Mouse (Mus musculus): Measurements from ENCODE around the gene Tmem40. TPM values are rescaled to one million over a fixed set of nuclear protein-coding genes. Genes with fewer than 3 reads are reported as not detected.

The Tmem40 gene
- polyA plus RNA-seq, 2 experiments from 2014 or later = not detected

GRCm38 (mm10) chr6:115768207-115768606 is 6.0 kb upstream of the Tmem40 start:
- ATAC-seq = no peak

GRCm38 (mm10) chr6:115767357-115767756 is 5.1 kb upstream of the Tmem40 start:
- no peak for ATAC-seq

GRCm38 (mm10) chr6:115764179-115764578 is 2.0 kb upstream of the Tmem40 start:
- no peak for ATAC-seq

- no peak for ATAC-seq
These were observed 1.2 kb downstream of the Tmem40 start for GRCm38 (mm10) chr6:115760982-115761381.

GRCm38 (mm10) chr6:115760137-115760536 is 2.1 kb downstream of the Tmem40 start:
- ATAC-seq = no peak

GRCm38 (mm10) chr6:115759461-115759860 is 2.7 kb downstream of the Tmem40 start:
- ATAC-seq = no peak

GRCm38 (mm10) chr6:115758981-115759435 is 3.2 kb downstream of the Tmem40 start:
- ATAC-seq = no peak

GRCm38 (mm10) chr6:115755536-115755935 is 6.7 kb downstream of the Tmem40 start:
- no peak for ATAC-seq

- no peak for ATAC-seq
These were observed 15.9 kb downstream of the Tmem40 start for GRCm38 (mm10) chr6:115746326-115746725.

GRCm38 (mm10) chr6:115743569-115743968 is 18.6 kb downstream of the Tmem40 start:
- ATAC-seq = no peak

GRCm38 (mm10) chr6:115739056-115739455 is 23.2 kb downstream of the Tmem40 start:
- ATAC-seq = no peak

- ATAC-seq = no peak
These were observed 27.3 kb downstream of the Tmem40 start for GRCm38 (mm10) chr6:115734909-115735308.

GRCm38 (mm10) chr6:115732341-115732928 is 29.8 kb downstream of the Tmem40 start:
- ATAC-seq = no peak

GRCm38 (mm10) chr6:115730560-115731342 is 31.5 kb downstream of the Tmem40 start:
- no peak for ATAC-seq

- no peak for ATAC-seq
These were observed 34.6 kb downstream of the Tmem40 start for GRCm38 (mm10) chr6:115727570-115727969.

- no peak for ATAC-seq
These were observed 35.1 kb downstream of the Tmem40 start for GRCm38 (mm10) chr6:115727108-115727507.

GRCm38 (mm10) chr6:115722246-115722645 is 40.0 kb downstream of the Tmem40 start:
- no peak for ATAC-seq

- ATAC-seq = peak; percentile 86
These were observed 44.3 kb downstream of the Tmem40 start for GRCm38 (mm10) chr6:115717715-115718558.

GRCm38 (mm10) chr6:115717101-115717652 is 45.0 kb downstream of the Tmem40 start:
- peak; percentile 47 for ATAC-seq

- ATAC-seq = no peak
These were observed 50.9 kb downstream of the Tmem40 start for GRCm38 (mm10) chr6:115711261-115711660.

- no peak for ATAC-seq
These were observed 59.3 kb downstream of the Tmem40 start for GRCm38 (mm10) chr6:115702901-115703300.

- no peak for ATAC-seq
These were observed 60.9 kb downstream of the Tmem40 start for GRCm38 (mm10) chr6:115701302-115701701.

GRCm38 (mm10) chr6:115700778-115701177 is 61.4 kb downstream of the Tmem40 start:
- ATAC-seq = no peak
